Mouse (Mus musculus): Measurements from ENCODE around the gene Spata3. TPM values are rescaled to one million over a fixed set of nuclear protein-coding genes. Genes with fewer than 3 reads are reported as not detected.
A peak's percentile ranks its signal among the peaks of the same experiment; 100 is the strongest.

Gene Spata3
- polyA plus RNA-seq, 1 experiment, result not detected

DNA sequence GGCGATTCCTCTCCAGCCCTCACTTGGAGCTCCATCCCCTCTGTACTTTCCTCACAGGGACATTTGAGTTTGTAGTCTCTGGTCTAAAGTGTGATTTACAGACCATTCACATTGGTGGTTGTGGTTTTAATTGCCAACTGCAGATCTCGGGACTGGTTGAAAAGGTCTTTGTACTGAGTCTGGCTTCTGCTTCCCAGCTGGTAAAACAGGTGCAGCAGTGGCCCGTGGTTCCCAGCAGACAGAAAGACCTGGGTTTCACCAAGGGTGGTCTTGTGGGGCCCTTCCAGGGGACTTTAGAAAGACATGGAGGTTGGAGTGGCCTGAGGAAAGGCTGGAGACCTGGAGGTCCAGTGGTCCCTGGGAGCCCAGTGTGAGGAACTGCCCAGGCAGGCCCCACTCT is 38.3 kb downstream of the Spata3 start:
- TF ChIP-seq POLR2A (IDR thresholded peaks at IDR 0.05; ENCODE audit: low read depth, low read length), result no peak
- TF ChIP-seq CTCF (IDR thresholded peaks at IDR 0.05; ENCODE audit: extremely low read depth, insufficient read depth, insufficient read length, insufficient replicate concordance), result no peak
- Histone ChIP-seq H3K27ac (ENCODE audit: insufficient read depth, low read length) (no peak overlapping the region), H3K4me1 (ENCODE audit: control insufficient read depth, insufficient read depth, insufficient read length) (no peaks in the 10 kb centered on the region; the same call in 1 of the 2 replicates), H3K27me3 (ENCODE audit: control insufficient read depth, insufficient read depth, low read length) (no peaks in the 10 kb centered on the region), H3K36me3 (ENCODE audit: control insufficient read depth, insufficient read depth, low read length) (no peaks in the 10 kb centered on the region), H3K4me3 (ENCODE audit: extremely low read depth, insufficient read depth, insufficient read length) (no peak overlapping the region)
- 26% methylated on average over 3 of the region's 3 CpGs for WGBS
- no peak for DNase-seq (ENCODE audit: low read depth in 1 of 2, low spot score in 2 of 2)

DNA sequence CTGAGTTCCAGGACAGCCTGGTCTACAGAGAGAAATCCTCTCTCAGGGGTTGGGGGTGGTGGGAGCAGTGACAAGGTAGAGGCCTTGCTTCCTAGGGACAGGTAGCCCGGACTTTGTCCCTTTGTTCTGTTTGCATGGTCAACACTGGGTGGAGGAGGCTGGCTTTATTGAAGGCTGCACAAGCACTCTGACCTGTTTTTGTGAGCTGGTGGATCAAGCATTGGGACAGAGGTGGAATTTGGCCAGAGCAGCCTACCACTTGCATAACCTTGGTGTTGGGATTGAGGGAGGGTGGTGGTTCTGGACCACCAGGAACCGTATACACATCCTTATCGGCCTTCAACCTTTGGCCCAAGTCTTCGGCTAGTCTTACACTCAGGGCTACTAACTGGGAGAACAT is 39.7 kb downstream of the Spata3 start:
- Histone ChIP-seq H3K27ac (ENCODE audit: insufficient read depth, low read length) (no peak overlapping the region), H3K36me3 (ENCODE audit: control insufficient read depth, insufficient read depth, low read length) (no peaks in the 10 kb centered on the region), H3K4me3 (ENCODE audit: extremely low read depth, insufficient read depth, insufficient read length) (no peak overlapping the region), H3K27me3 (ENCODE audit: control insufficient read depth, insufficient read depth, low read length) (no peaks in the 10 kb centered on the region), H3K4me1 (ENCODE audit: control insufficient read depth, insufficient read depth, insufficient read length) (no peaks in the 10 kb centered on the region; the same call in 1 of the 2 replicates)
- TF ChIP-seq CTCF (IDR thresholded peaks at IDR 0.05; ENCODE audit: extremely low read depth, insufficient read depth, insufficient read length, insufficient replicate concordance), result no peak
- no peak for TF ChIP-seq POLR2A (IDR thresholded peaks at IDR 0.05; ENCODE audit: low read depth, low read length)
- 95% methylated on average over 4 of the region's 4 CpGs for WGBS
- no peak for DNase-seq (ENCODE audit: low read depth in 1 of 2, low spot score in 2 of 2)

DNA sequence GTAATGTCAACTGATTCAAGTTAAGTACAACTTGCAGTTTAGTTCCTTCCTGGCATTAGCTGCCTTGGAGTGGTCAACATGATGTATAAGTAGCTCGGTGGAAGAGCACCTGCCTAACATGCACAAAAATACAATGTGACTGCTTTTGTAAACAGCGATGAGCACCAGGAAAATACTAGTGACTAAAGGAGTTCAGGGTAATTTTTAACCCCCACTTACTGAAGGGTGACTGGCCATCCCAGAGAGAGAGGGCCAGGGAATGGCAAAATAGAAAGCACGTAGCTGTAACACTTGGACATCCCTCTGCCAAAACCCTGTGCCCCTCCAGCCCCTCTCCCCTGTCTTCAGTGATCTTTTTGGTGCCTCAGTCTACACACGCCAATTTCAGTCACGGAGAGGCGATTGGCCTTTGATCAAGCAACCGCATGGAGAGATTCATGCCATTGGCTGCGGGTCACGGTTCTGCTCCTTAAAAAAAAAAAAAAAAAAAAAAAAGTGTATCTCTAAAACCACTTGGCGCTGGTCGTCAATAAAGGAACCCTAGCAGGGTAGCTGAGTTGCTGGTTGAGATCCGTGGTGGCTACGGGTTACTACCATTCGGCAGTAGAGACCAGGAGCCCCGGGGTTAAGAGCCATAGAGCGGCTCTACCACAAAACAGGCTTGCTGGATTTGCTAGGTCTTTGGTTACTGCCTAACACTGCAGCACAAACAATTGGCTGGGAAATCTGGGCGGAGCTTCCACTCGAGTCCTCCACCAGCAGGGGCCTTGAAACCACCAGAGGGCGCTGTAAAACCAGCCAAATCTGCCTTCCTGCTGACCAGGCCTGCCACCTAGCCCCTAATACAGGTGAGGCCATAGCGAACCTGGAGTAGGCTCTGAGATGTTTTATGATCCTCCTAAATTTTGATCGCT is 42.5 kb downstream of the Spata3 start:
- Histone ChIP-seq H3K36me3 (ENCODE audit: control insufficient read depth, insufficient read depth, low read length) (no peaks in the 10 kb centered on the region), H3K4me3 (ENCODE audit: extremely low read depth, insufficient read depth, insufficient read length) (peak overlapping the region; percentile 43; the same call in 1 of the 2 replicates), H3K27ac (ENCODE audit: insufficient read depth, low read length) (no peak overlapping the region), H3K27me3 (ENCODE audit: control insufficient read depth, insufficient read depth, low read length) (no peaks in the 10 kb centered on the region), H3K4me1 (ENCODE audit: control insufficient read depth, insufficient read depth, insufficient read length) (no peaks in the 10 kb centered on the region; the same call in 1 of the 2 replicates)
- peak; percentile 84 to 86 for DNase-seq (ENCODE audit: low read depth in 1 of 2, low spot score in 2 of 2)
- TF ChIP-seq POLR2A (IDR thresholded peaks at IDR 0.05; ENCODE audit: low read depth, low read length), result no peak
- TF ChIP-seq CTCF (IDR thresholded peaks at IDR 0.05; ENCODE audit: extremely low read depth, insufficient read depth, insufficient read length, insufficient replicate concordance), result peak; percentile 80
- 16% methylated on average over 21 of the region's 21 CpGs for WGBS

DNA sequence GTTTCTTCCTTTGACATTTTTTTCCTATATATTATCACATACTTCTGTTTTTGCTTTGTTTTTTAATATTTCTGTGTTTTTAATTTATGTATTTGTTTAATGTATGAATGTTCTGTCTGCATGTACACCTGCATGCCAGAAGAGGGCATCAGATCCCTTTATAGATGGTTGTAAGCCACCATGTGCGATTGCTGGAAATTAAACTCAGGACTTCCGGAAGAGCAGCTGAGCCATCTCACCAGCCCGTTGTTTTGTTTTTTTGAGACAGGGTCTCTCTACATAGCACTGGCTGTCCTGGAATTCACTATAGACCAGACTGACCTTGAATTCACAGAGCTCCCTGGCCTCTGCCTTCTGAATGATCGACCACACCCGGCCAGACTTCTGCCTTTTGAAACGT is 45.9 kb downstream of the Spata3 start:
- TF ChIP-seq POLR2A (IDR thresholded peaks at IDR 0.05; ENCODE audit: low read depth, low read length), result no peak
- TF ChIP-seq CTCF (IDR thresholded peaks at IDR 0.05; ENCODE audit: extremely low read depth, insufficient read depth, insufficient read length, insufficient replicate concordance), result no peak
- Histone ChIP-seq H3K36me3 (ENCODE audit: control insufficient read depth, insufficient read depth, low read length) (no peaks in the 10 kb centered on the region), H3K4me3 (ENCODE audit: extremely low read depth, insufficient read depth, insufficient read length) (no peak overlapping the region), H3K4me1 (ENCODE audit: control insufficient read depth, insufficient read depth, insufficient read length) (peaks cover 5% of the 10 kb centered on the region; the same call in 1 of the 2 replicates), H3K27ac (ENCODE audit: insufficient read depth, low read length) (no peak overlapping the region), H3K27me3 (ENCODE audit: control insufficient read depth, insufficient read depth, low read length) (no peaks in the 10 kb centered on the region)
- DNase-seq (ENCODE audit: low read depth in 1 of 2, low spot score in 2 of 2), result no peak
- 71% methylated on average over 6 of the region's 6 CpGs for WGBS

DNA sequence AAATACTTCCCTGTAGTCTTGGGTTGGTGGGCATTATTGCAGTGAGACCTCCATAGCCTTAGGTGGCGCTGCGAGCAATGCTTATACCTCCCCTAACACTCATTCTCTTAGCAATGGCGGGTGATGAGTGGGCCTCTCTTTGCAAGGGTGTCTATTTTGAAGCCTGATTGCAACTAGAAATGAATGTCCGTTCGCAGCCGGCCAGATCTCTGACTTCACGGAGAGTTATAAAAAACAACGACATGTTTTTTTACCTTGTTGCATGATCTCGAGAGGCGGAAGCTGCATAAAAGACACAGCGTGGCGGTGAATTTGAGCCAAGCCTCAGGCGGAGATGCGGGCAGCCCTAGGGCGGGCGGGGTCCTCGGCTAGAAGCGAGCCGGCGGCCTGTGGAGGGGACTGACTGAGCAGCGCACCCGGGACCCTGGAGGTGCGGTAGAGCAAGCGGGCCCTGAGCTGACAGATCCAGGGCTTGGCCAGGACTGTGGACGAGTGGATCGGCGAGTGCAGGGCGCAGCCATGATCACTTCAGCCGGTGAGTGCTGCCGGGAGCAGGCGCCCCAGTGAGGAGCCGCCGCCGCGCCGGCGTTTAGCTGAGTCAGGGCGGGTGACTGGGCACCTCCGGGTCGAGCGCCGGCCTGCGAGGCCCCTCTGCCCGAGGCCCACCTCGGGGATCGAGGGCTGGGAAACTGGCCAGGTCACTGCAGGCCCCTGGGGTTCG is 47.8 kb downstream of the Spata3 start, which contains the start of gene Psmd1:
Psmd1 (plus strand) TSS at position 117 of the 721 bp plus-strand sequence.
- H3K4me3 ChIP-seq (ENCODE audit: extremely low read depth, insufficient read depth, insufficient read length), result peak within 1 kb of the TSS; percentile 78
- H3K27ac ChIP-seq (ENCODE audit: insufficient read depth, low read length), result peak within 1 kb of the TSS; percentile 84
- DNase-seq (ENCODE audit: low read depth in 1 of 2, low spot score in 2 of 2), result peak; percentile 90 to 94
- H3K27me3 ChIP-seq (ENCODE audit: control insufficient read depth, insufficient read depth, low read length), result no peaks in the 10 kb centered on the region
- no peaks in the 10 kb centered on the region for H3K36me3 ChIP-seq (ENCODE audit: control insufficient read depth, insufficient read depth, low read length)
- TF ChIP-seq POLR2A (IDR thresholded peaks at IDR 0.05; ENCODE audit: low read depth, low read length), result no peak
- peak; percentile 63; the same call in 1 of the 2 replicates for TF ChIP-seq CTCF (IDR thresholded peaks at IDR 0.05; ENCODE audit: extremely low read depth, insufficient read depth, insufficient read length, insufficient replicate concordance)
- peaks cover 5% of the 10 kb centered on the region; the same call in 1 of the 2 replicates for H3K4me1 ChIP-seq (ENCODE audit: control insufficient read depth, insufficient read depth, insufficient read length)
- under 1% methylated on average over 47 of the region's 47 CpGs for WGBS

DNA sequence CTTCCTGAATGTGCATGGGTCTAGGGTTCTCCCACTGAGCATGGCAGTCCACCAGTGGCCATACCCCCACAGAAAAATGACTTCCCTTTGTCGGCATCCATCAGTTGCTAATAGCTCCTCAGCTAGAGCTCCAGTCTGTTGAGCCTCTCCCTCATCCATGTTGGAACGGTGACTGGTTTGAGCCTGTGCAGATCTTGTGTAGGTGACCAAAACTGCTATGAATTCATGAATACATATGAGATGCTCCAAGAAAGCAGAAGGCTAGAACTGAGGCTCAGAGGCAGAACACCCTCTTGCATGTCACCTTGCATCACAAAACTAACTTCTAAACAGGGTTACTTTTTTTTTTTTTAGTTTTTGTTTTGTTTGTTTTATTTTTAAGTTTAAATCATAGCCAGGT is 59.9 kb downstream of the Spata3 start:
- H3K4me1 ChIP-seq (ENCODE audit: control insufficient read depth, insufficient read depth, insufficient read length), result no peaks in the 10 kb centered on the region
- no peaks in the 10 kb centered on the region for H3K27me3 ChIP-seq (ENCODE audit: control insufficient read depth, insufficient read depth, low read length)
- H3K36me3 ChIP-seq (ENCODE audit: control insufficient read depth, insufficient read depth, low read length), result peaks cover 31% of the 10 kb centered on the region
- WGBS, result 95% methylated on average over 2 of the region's 2 CpGs
- no peak for DNase-seq (ENCODE audit: low read depth in 1 of 2, low spot score in 2 of 2)
- H3K27ac ChIP-seq (ENCODE audit: insufficient read depth, low read length), result no peak overlapping the region
- TF ChIP-seq CTCF (IDR thresholded peaks at IDR 0.05; ENCODE audit: extremely low read depth, insufficient read depth, insufficient read length, insufficient replicate concordance) (no peak), POLR2A (IDR thresholded peaks at IDR 0.05; ENCODE audit: low read depth, low read length) (no peak)
- H3K4me3 ChIP-seq (ENCODE audit: extremely low read depth, insufficient read depth, insufficient read length), result no peak overlapping the region

Other genes with a start within 250 kb of the Spata3 start
- 21.3 and 28.4 TPM in 2 replicates for gene A630001G21Rik, start 238.2 kb upstream of the Spata3 start, polyA plus RNA-seq (2012; rRNA removed)
- gene Cab39, start 223.4 kb upstream of the Spata3 start, polyA plus RNA-seq (2012; rRNA removed), result 24.1 and 25.0 TPM in 2 replicates
- 136 and 141 TPM in 2 replicates for gene Itm2c, start 122.5 kb upstream of the Spata3 start, polyA plus RNA-seq (2012; rRNA removed)
- gene 4933407L21Rik, start 88.3 kb upstream of the Spata3 start, polyA plus RNA-seq (2012; rRNA removed), result 0.13 and 0.16 TPM in 2 replicates
- 1.2 and 2.1 TPM in 2 replicates for gene Gpr55, start 55.8 kb upstream of the Spata3 start, polyA plus RNA-seq (2012; rRNA removed)
- gene 2810459M11Rik, start 29.0 kb downstream of the Spata3 start, polyA plus RNA-seq (2012; rRNA removed), result 0.07 TPM in 1 of 2 replicates, not detected in the other
- gene Psmd1, start 47.6 kb downstream of the Spata3 start, polyA plus RNA-seq (2012; rRNA removed), result 19.8 and 21.1 TPM in 2 replicates
- not detected in 2 replicates for gene Htr2b, start 95.2 kb downstream of the Spata3 start, polyA plus RNA-seq (2012; rRNA removed)
- gene Gm21972, start 116.8 kb downstream of the Spata3 start, polyA plus RNA-seq (2012; rRNA removed), result 0.15 TPM in 1 of 2 replicates, not detected in the other
- gene Armc9, start 138.0 kb downstream of the Spata3 start, polyA plus RNA-seq (2012; rRNA removed), result 2.7 and 2.9 TPM in 2 replicates

Measured in spleen, adult 2 months (tissue).